Mouse (Mus musculus) midbrain, postnatal 0 days (tissue): ENCODE measurements around the gene Ints11. TPM values are rescaled to one million over a fixed set of nuclear protein-coding genes. Genes with fewer than 3 reads are reported as not detected.

Experiments used
- ATAC-seq: fragments of 200-750 bp; cut with Nextera tagmentation; 2 replicates; pipeline ENCODE4 v1.8.0; 2017; ENCODE audit warnings: moderate number of reproducible peaks, mild to moderate bottlenecking, moderate TSS enrichment, moderate library complexity; ENCODE audit not compliant: low FRiP score
- DNase-seq: peaks from one replicate; pipeline ENCODE4 v3.0.0-alpha.2; 2015; ENCODE audit warnings: low spot score
- H3K27ac ChIP-seq: fragments of 300-500 bp; sonication (generic); 2 replicates; pipeline ENCODE4 v1.5.1; 2014; ENCODE audit warnings: low read depth, mild to moderate bottlenecking, low read length, mixed read lengths
- H3K27me3 ChIP-seq: fragments of 300-500 bp; sonication (generic); 2 replicates; pipeline ENCODE4 v1.6.1; 2014; ENCODE audit warnings: low read length, control low read depth, mixed read lengths; ENCODE audit not compliant: insufficient read depth
- H3K36me3 ChIP-seq: fragments of 300-500 bp; sonication (generic); 2 replicates; pipeline ENCODE4 v1.6.1; 2014; ENCODE audit warnings: low read length, control low read depth, mixed read lengths; ENCODE audit not compliant: insufficient read depth
- H3K4me1 ChIP-seq: fragments of 300-500 bp; sonication (generic); 2 replicates; pipeline ENCODE4 v1.6.1; 2014; ENCODE audit warnings: mild to moderate bottlenecking, control low read depth, antibody characterized with exemption, low read length, mixed read lengths; ENCODE audit not compliant: insufficient read depth
- H3K4me2 ChIP-seq: fragments of 300-500 bp; sonication (generic); 2 replicates; pipeline ENCODE4 v1.6.1; 2014; ENCODE audit warnings: low read depth, mild to moderate bottlenecking, low read length, mixed read lengths; ENCODE audit not compliant: poor library complexity, severe bottlenecking
- H3K4me3 ChIP-seq: fragments of 300-500 bp; sonication (generic); 2 replicates; pipeline ENCODE4 v1.5.1; 2014; ENCODE audit warnings: low read depth, mild to moderate bottlenecking, low read length, moderate library complexity
- H3K9ac ChIP-seq: fragments of 300-500 bp; sonication (generic); replicated peaks from 2 replicates; pipeline ENCODE4 v1.6.1; 2014; ENCODE audit warnings: mild to moderate bottlenecking, low read length, moderate library complexity, mixed read lengths; ENCODE audit not compliant: poor library complexity, severe bottlenecking
- H3K9me3 ChIP-seq: fragments of 300-500 bp; sonication (generic); 2 replicates; pipeline ENCODE4 v1.6.1; 2016; ENCODE audit warnings: low read length, control low read depth
- CTCF ChIP-seq: IDR thresholded peaks from 2 replicates; pipeline ENCODE4 v1.5.1; 2016; ENCODE audit warnings: antibody characterized with exemption, mild to moderate bottlenecking
- WGBS: fragments of 180-500 bp; shearing (Covaris S2); extraction: QIAGEN DNeasy Blood & Tissue Kit; methylation state at CpG from one replicate; pipeline ENCODE4 v1.1.7; 2014; 5-methylcytosine and 5-hydroxymethylcytosine counted together
- polyA plus RNA-seq: library from polyadenylated mRNA; unstranded; fragments of >200 nt; fragmentation: Nextera tagmentation; extraction: Ambion mirVana; gene quantifications from 2 replicates; pipeline ENCODE4 v1.2.1, GENCODE M21; 2015
- total RNA-seq: library from RNA; depleted of rRNA; stranded (reverse); fragments of >200 nt; gene quantifications from 2 replicates; pipeline ENCODE4 v1.2.3, GENCODE M21; 2014

The Ints11 gene
- total and polyA plus RNA-seq, 2 experiments from 2014 or later = 45.0 to 56.0 TPM

DNA sequence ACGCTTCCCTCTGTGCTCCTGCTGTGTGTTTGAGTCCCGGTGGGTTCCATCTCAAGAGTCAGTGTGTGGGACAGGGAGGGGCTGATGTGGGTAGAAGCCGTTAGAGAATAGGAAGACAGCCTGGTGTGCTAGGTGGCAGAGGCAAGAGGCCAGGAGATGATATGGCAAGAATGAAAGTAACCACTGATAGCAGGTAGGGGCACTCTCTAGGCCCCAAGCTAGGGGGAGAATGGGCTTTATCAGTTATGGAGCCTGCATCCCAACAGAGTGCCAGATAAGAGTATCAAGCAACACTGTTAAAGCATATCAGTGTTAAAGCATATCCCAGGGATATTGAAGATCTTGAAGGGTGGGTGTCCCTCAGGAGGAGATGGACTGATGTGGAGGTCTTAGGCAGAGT is 12.5 kb upstream of the Ints11 start:
- no peaks in the 10 kb centered on the region for H3K4me1 ChIP-seq
- 83% methylated on average over 3 of the region's 3 CpGs for WGBS

DNA sequence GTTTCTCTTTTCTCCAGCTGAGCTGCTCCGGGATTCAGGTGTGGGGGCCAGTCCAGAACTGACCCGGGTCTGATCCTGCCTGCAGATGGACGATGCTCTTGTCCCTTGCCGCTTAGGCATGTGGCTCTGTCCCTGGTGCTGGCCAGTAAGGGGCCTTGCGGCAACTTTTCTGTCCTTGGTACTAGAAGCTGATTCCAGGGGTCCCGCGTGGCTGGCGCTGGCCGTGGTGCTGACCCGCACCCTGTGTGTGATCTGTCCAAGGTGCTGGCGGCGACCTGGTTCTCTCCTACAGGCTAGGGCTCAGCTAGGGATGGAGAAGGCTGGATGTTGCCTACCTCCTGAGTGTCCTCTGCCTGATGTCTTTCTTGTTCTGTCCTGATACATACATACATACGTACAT is 10.0 kb upstream of the Ints11 start:
- Histone ChIP-seq H3K9me3 (no peaks in the 10 kb centered on the region), H3K9ac (no peak overlapping the region), H3K4me2 (no peak overlapping the region), H3K27me3 (no peaks in the 10 kb centered on the region), H3K4me3 (no peak overlapping the region), H3K36me3 (peaks cover 75% of the 10 kb centered on the region), H3K27ac (no peak overlapping the region), H3K4me1 (no peaks in the 10 kb centered on the region)
- WGBS = 33% methylated on average over 13 of the region's 13 CpGs
- TF ChIP-seq CTCF = no peak
- ATAC-seq (no peak), DNase-seq (no peak)

More for the DNA sequence above, 12.5 kb upstream of the Ints11 start:
- Histone ChIP-seq H3K27me3 (no peaks in the 10 kb centered on the region), H3K27ac (no peak overlapping the region), H3K4me2 (no peak overlapping the region), H3K36me3 (peaks cover 81% of the 10 kb centered on the region), H3K9ac (no peak overlapping the region), H3K4me3 (no peak overlapping the region), H3K9me3 (no peaks in the 10 kb centered on the region)
- ATAC-seq = no peak
- DNase-seq = no peak
- no peak for TF ChIP-seq CTCF

DNA sequence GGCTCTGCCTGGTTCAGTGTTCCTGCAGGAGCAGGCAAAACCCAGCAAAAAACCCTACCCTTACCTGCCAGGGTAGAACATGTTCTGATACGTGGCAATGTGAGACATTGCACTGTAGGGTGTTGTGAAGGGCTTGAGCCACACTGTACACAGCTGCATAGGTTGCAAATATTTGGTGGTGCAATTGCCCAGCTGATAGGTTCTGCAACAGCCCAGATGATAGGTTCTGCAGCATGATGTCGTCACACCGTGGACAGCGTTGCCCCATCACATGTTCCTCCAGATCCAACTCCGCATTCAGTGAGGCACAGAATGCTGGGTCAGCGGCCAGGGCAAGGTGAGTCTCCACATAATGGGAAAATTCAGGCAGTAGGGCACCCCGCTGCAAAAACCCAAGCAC is 7.6 kb upstream of the Ints11 start:
- H3K9ac ChIP-seq = no peak overlapping the region
- no peaks in the 10 kb centered on the region for H3K27me3 ChIP-seq
- H3K4me1 ChIP-seq = no peaks in the 10 kb centered on the region
- peaks cover 70% of the 10 kb centered on the region for H3K36me3 ChIP-seq
- DNase-seq (no peak), ATAC-seq (no peak)
- no peaks in the 10 kb centered on the region for H3K9me3 ChIP-seq
- H3K4me2 ChIP-seq = no peak overlapping the region
- WGBS = 91% methylated on average over 7 of the region's 7 CpGs
- no peak for TF ChIP-seq CTCF
- H3K27ac ChIP-seq = no peak overlapping the region
- no peak overlapping the region for H3K4me3 ChIP-seq

DNA sequence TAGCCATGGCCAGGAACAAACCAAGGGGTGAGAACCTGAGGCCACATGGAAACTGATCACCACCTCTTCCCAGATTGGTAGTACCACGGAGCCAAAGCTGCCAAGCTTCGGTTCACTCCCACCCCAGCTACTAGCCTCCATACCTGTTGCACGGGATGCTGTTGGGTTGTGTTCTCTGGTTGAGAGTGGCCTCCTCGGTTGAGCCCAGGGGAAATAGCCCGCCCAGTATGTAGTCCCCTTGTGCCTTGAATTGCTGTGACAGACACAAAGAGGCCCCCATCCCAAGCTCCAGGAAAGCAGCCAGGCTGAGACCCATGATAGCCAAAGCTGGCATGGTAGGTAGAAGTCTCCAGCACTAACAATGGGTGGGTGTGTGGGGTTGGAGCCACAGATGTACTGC is 6.3 kb upstream of the Ints11 start, which contains the start of gene Tas1r3:
Gene Tas1r3, minus strand, starts transcription at position 362 of the 400 bp plus-strand sequence.
- 83% methylated on average over 5 of the region's 5 CpGs for WGBS
- peaks cover 59% of the 10 kb centered on the region for H3K36me3 ChIP-seq
- no peak within 1 kb of the TSS for H3K4me3 ChIP-seq
- H3K27me3 ChIP-seq = no peaks in the 10 kb centered on the region
- no peak within 1 kb of the TSS for H3K4me2 ChIP-seq
- DNase-seq = no peak
- TF ChIP-seq CTCF = no peak
- no peak for ATAC-seq
- H3K27ac ChIP-seq = no peak within 1 kb of the TSS
- no peaks in the 10 kb centered on the region for H3K9me3 ChIP-seq
- no peak within 1 kb of the TSS for H3K9ac ChIP-seq
- 0 out of 2 replicates have a peak, but pooled peaks cover under 1% of the 10 kb centered on the region for H3K4me1 ChIP-seq

DNA sequence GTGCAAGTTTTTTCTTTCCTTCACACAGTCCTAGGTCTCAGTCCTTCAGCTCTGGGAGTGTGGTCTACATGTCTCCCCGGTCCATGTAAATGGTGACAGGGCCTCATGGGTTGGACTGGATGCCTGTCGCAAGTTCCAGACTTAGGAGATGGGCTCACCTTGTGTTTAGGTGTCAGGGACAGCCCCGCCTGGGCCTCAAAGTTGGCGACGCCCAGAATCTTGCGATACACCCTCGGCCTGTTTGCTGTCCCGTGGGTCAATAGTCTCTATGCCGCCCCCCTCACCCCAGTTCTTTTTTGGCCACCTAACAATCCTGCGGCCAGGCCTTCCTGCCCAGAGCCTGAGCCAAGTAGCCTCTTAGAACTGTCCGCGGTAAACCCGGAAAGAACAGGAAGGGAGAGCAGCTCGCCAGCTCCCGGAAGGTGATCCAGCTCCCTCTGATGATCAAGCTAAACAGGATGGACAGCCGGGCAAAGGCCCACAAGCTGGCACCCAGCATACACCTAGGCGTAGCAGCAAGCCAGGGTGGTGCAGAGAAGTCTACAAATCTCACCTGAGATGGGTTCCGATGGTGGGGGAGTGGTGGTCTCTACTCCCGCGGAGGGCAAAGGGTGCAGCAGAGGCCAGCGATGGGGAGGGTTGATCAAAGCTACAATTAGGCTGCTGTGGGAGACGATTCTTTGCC is 590 bp upstream of the Ints11 start:
- WGBS = 16% methylated on average over 22 of the region's 22 CpGs
- H3K27me3 ChIP-seq = no peaks in the 10 kb centered on the region
- peak overlapping the region; percentile 77 for H3K27ac ChIP-seq
- H3K9me3 ChIP-seq = no peaks in the 10 kb centered on the region
- H3K4me2 ChIP-seq = peak overlapping the region; percentile 93
- peak overlapping the region; percentile 71 for H3K4me3 ChIP-seq
- H3K36me3 ChIP-seq = peaks cover 34% of the 10 kb centered on the region
- no peak for DNase-seq
- peaks cover 6% of the 10 kb centered on the region; the same call in 1 of the 2 replicates for H3K4me1 ChIP-seq
- peak overlapping the region; percentile 90 for H3K9ac ChIP-seq
- peak; percentile 58 for ATAC-seq
- no peak for TF ChIP-seq CTCF

DNA sequence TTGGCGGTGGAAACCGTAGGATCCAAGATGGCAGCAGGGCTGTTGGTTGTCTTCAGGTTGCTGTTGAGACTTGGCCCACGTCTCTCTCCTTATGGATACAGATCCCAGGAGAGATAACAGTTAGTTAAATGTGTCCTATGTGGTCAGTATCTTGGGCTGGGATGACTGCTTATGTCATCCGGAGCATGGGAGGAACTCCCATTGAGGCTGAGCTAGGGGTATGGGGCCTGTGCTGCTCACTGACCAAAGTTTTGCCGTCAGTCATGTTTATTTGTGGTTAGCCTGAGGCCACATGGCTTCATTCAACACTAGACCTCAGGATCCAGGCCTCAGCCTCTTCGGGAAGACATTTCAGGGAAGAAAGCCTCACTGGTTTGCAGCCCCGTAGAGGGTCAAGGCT is 2.1 kb downstream of the Ints11 start:
- no peaks in the 10 kb centered on the region for H3K27me3 ChIP-seq
- TF ChIP-seq CTCF = no peak
- no peak overlapping the region for H3K27ac ChIP-seq
- no peak overlapping the region for H3K4me3 ChIP-seq
- ATAC-seq = no peak
- no peaks in the 10 kb centered on the region for H3K9me3 ChIP-seq
- 96% methylated on average over 7 of the region's 7 CpGs for WGBS
- H3K36me3 ChIP-seq = peaks cover 33% of the 10 kb centered on the region
- peaks cover 6% of the 10 kb centered on the region; the same call in 1 of the 2 replicates for H3K4me1 ChIP-seq
- no peak overlapping the region for H3K9ac ChIP-seq
- H3K4me2 ChIP-seq = no peak overlapping the region
- DNase-seq = no peak
